Mouse (Mus musculus): ENCODE results near the gene Limch1. TPM values are rescaled to one million over a fixed set of nuclear protein-coding genes. Genes with fewer than 3 reads are reported as not detected.
A peak's percentile ranks its signal among the peaks of the same experiment; 100 is the strongest.

Gene Limch1
- polyA plus RNA-seq, 1 experiment from 2014 or later: 52.8 TPM

GRCm38 (mm10) chr5:66720921-66721320, 24.7 kb upstream of the Limch1 start:
- Histone ChIP-seq H3K36me3 (no peaks in the 10 kb centered on the region), H3K9ac (no peak overlapping the region), H3K4me3 (no peak overlapping the region), H3K27ac (replicated peaks) (no peak overlapping the region), H3K27me3 (no peaks in the 10 kb centered on the region), H3K4me2 (no peak overlapping the region), H3K9me3 (no peaks in the 10 kb centered on the region), H3K4me1 (replicated peaks) (peaks cover 11% of the 10 kb centered on the region; the same call in 1 of the 2 replicates)
- ATAC-seq (ENCODE audit: low read depth): no peak
- 11% methylated on average over 5 of the region's 5 CpGs for WGBS

GRCm38 (mm10) chr5:66722586-66722985, 23.0 kb upstream of the Limch1 start:
- ATAC-seq (ENCODE audit: low read depth): no peak
- H3K9ac ChIP-seq: no peak overlapping the region
- H3K4me2 ChIP-seq: no peak overlapping the region
- 66% methylated on average over 9 of the region's 9 CpGs for WGBS
- H3K27ac ChIP-seq (replicated peaks): peak overlapping the region; percentile 42; the same call in 1 of the 2 replicates
- no peaks in the 10 kb centered on the region for H3K36me3 ChIP-seq
- no peak overlapping the region for H3K4me3 ChIP-seq
- H3K27me3 ChIP-seq: no peaks in the 10 kb centered on the region
- no peaks in the 10 kb centered on the region for H3K9me3 ChIP-seq
- H3K4me1 ChIP-seq (replicated peaks): peaks cover 11% of the 10 kb centered on the region; the same call in 1 of the 2 replicates

GRCm38 (mm10) chr5:66723037-66723436, 22.6 kb upstream of the Limch1 start:
- H3K9ac ChIP-seq: no peak overlapping the region
- H3K36me3 ChIP-seq: no peaks in the 10 kb centered on the region
- H3K27me3 ChIP-seq: no peaks in the 10 kb centered on the region
- ATAC-seq (ENCODE audit: low read depth): no peak
- peaks cover 11% of the 10 kb centered on the region; the same call in 1 of the 2 replicates for H3K4me1 ChIP-seq (replicated peaks)
- H3K4me3 ChIP-seq: no peak overlapping the region
- peak overlapping the region; percentile 38; the same call in 1 of the 2 replicates for H3K27ac ChIP-seq (replicated peaks)
- WGBS: 65% methylated on average over 4 of the region's 4 CpGs
- no peaks in the 10 kb centered on the region for H3K9me3 ChIP-seq
- no peak overlapping the region for H3K4me2 ChIP-seq

DNA sequence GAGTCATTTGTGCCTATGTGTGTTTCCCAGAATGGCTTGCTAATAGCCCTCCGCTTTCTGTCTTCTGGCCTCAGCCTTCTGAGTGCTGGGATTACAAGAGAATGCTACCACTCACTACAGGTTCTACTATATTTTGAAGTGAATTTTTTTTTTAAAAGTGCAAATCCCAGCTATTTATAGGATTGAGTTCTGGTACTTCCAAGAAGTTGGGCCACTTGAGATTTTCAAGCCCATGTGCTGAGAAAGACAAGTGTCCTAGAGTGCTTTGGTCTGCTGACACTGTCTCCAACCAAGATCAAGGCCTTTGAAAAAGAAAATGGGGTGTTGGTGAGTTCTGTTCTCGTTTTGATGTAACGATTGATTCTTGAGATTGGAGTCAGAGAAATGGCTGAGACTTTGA, 22.0 kb upstream of the Limch1 start:
- 90% methylated on average over 3 of the region's 3 CpGs for WGBS
- no peak for ATAC-seq (ENCODE audit: low read depth)
- Histone ChIP-seq H3K9ac (no peak overlapping the region), H3K4me3 (no peak overlapping the region), H3K4me1 (replicated peaks) (peaks cover 11% of the 10 kb centered on the region; the same call in 1 of the 2 replicates), H3K27me3 (no peaks in the 10 kb centered on the region), H3K27ac (replicated peaks) (no peak overlapping the region), H3K9me3 (no peaks in the 10 kb centered on the region), H3K36me3 (no peaks in the 10 kb centered on the region), H3K4me2 (no peak overlapping the region)

DNA sequence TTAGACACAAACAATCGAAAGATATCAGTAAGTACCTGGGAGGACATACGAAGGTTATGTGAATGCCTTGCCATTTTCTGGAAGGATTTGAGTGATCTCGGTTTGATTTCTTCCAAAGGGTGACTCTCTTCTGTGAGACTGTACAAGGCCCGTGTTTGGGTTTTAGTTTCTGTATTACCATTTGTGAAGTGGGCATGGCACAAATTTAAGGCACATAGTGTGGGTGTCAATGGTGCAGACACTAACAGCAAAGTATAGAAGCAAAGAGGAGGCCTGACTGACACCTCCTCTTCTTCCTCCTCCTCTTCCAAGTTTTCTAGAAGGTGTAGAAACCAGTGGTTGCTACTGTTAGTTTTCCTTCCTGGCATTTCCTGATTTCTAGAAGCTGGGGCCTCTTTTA, 16.3 kb upstream of the Limch1 start:
- no peaks in the 10 kb centered on the region for H3K9me3 ChIP-seq
- H3K36me3 ChIP-seq: no peaks in the 10 kb centered on the region
- H3K9ac ChIP-seq: no peak overlapping the region
- no peak overlapping the region for H3K4me3 ChIP-seq
- H3K27me3 ChIP-seq: no peaks in the 10 kb centered on the region
- no peak for ATAC-seq (ENCODE audit: low read depth)
- no peak overlapping the region for H3K4me2 ChIP-seq
- peaks cover 15% of the 10 kb centered on the region for H3K4me1 ChIP-seq (replicated peaks)
- WGBS: 92% methylated on average over 4 of the region's 4 CpGs
- no peak overlapping the region for H3K27ac ChIP-seq (replicated peaks)

DNA sequence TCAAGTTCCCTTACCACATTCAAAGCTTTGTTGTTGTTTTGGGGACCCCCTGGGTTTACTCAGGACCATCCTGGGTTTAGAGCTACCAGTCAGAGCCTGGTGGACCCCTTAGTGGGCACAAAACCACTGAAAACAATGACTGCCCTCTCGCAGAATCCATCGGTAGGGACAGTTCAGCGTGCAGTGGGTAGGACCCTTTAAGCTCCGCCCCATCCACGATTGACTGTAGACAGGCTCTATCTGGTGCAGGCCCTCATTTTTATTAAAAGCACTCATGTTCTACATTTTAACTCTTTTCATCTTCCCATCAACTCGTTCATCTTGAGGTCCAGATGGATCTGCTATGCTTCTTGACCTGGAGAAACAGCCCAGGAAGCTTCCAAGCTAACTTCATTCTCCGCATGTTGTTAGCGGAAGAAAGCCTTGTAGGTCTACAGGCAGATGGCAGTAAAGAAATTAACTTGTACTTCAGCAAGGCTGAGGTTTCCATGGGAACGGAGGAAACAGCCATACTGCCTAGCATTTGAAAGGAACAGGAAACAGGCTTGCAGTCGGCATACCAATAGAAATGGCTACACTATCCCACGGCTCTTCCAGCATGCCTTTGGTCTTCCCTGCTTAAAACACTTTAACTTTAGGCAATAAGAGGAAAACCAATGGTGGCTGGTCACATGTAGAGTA, 14.9 kb upstream of the Limch1 start:
- no peaks in the 10 kb centered on the region for H3K36me3 ChIP-seq
- no peak overlapping the region for H3K4me3 ChIP-seq
- peak; percentile 96 for ATAC-seq (ENCODE audit: low read depth)
- H3K9ac ChIP-seq: no peak overlapping the region
- peak overlapping the region; percentile 38 for H3K4me2 ChIP-seq
- H3K4me1 ChIP-seq (replicated peaks): peaks cover 15% of the 10 kb centered on the region
- no peaks in the 10 kb centered on the region for H3K27me3 ChIP-seq
- peak overlapping the region; percentile 49; the same call in 1 of the 2 replicates for H3K27ac ChIP-seq (replicated peaks)
- WGBS: 18% methylated on average over 11 of the region's 11 CpGs
- no peaks in the 10 kb centered on the region for H3K9me3 ChIP-seq

DNA sequence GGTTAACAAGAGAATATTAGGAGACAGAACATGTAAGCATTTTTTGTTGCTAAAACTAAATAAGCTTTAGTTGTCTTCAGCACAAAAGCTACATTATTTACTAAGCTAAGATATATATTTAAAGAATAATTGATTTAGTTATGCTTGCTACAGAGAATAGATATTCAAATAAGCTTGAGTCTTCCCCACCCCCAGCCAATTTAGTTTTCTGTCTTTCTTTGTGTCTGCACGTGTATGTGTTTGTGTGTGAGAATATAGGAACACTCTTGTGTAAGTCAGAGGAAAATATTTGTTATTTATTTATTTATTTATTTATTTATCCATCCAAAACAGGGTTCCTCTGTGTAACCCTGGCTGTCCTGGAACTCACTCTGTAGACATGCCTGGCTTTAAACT, 14.3 kb upstream of the Limch1 start:
- peaks cover 15% of the 10 kb centered on the region for H3K4me1 ChIP-seq (replicated peaks)
- H3K9ac ChIP-seq: no peak overlapping the region
- H3K9me3 ChIP-seq: no peaks in the 10 kb centered on the region
- peak overlapping the region; percentile 38; the same call in 1 of the 2 replicates for H3K4me2 ChIP-seq
- 0 out of 2 replicates have a peak, but pooled peaks have one; percentile 33 for ATAC-seq (ENCODE audit: low read depth)
- H3K36me3 ChIP-seq: no peaks in the 10 kb centered on the region
- H3K27ac ChIP-seq (replicated peaks): peak overlapping the region; percentile 49; the same call in 1 of the 2 replicates
- no peaks in the 10 kb centered on the region for H3K27me3 ChIP-seq
- WGBS: 26% methylated on average over 1 of the region's 1 CpGs
- H3K4me3 ChIP-seq: no peak overlapping the region

DNA sequence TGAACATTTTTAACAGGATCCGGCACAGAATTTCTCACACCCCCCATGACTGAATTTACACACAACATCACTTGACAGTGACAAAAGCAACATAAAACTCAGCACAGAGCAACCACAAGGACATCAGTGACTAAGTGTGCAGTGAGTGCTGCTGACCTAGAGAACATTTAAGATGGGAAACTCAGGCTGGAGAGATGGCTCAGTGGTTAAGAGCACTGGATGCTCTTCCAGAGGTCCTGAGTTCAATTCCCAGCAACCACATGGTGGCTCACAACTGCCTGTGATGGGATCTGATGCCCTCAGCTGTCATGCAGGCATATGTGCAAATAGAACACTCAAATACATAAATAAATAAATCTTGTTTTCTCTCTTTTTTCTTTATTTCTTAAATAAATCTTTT, 12.1 kb upstream of the Limch1 start:
- Histone ChIP-seq H3K36me3 (no peaks in the 10 kb centered on the region), H3K9me3 (no peaks in the 10 kb centered on the region), H3K4me3 (no peak overlapping the region), H3K27ac (replicated peaks) (no peak overlapping the region), H3K4me2 (no peak overlapping the region), H3K4me1 (replicated peaks) (peaks cover 15% of the 10 kb centered on the region), H3K27me3 (no peaks in the 10 kb centered on the region), H3K9ac (no peak overlapping the region)
- WGBS: 96% methylated on average over 1 of the region's 1 CpGs
- ATAC-seq (ENCODE audit: low read depth): no peak

GRCm38 (mm10) chr5:66739376-66739775, 6.3 kb upstream of the Limch1 start:
- WGBS: 97% methylated on average over 3 of the region's 3 CpGs
- H3K4me1 ChIP-seq (replicated peaks): no peaks in the 10 kb centered on the region
- H3K27me3 ChIP-seq: no peaks in the 10 kb centered on the region
- ATAC-seq (ENCODE audit: low read depth): no peak
- H3K36me3 ChIP-seq: no peaks in the 10 kb centered on the region
- no peak overlapping the region for H3K4me2 ChIP-seq
- H3K9me3 ChIP-seq: no peaks in the 10 kb centered on the region
- no peak overlapping the region for H3K9ac ChIP-seq
- no peak overlapping the region for H3K4me3 ChIP-seq
- no peak overlapping the region for H3K27ac ChIP-seq (replicated peaks)

DNA sequence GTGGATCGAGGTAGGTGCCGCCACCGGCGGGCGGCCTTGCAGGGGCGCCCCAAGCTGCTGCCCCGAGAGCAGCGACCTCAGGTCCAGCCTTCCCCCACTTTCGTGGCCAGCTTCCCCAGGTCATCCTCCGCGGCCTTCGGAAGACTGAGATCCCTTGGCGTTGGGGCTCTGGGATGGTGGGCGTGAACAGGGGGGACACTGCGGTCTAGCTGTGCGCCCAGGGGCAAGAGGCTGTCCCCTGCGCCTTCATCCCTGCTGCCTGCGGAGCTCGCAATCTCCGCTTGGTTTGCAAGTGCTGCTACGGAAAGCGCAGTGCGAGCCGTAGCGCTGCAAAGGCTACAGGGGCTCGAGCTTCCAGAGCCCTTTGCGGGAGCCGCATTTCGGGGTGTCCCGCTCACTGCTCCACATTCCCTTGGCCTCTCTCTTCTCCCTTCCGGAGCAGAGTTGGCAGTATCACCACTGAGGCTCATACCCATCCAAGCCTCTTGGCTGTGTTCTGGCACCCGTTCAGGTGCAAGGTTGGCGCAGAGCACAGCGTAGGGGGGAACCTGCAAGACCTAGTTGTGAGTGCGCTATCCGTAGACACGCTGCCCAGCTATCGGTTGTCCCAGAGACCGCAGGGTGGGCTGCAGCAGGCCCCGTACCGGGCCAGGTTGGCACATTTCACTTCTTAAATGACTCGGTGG, 512 bp downstream of the Limch1 start:
- Histone ChIP-seq H3K27me3 (no peaks in the 10 kb centered on the region), H3K4me1 (replicated peaks) (peaks cover 44% of the 10 kb centered on the region), H3K4me2 (peak overlapping the region; percentile 75), H3K27ac (replicated peaks) (peak overlapping the region; percentile 87), H3K36me3 (no peaks in the 10 kb centered on the region), H3K4me3 (peak overlapping the region; percentile 77), H3K9ac (peak overlapping the region; percentile 84), H3K9me3 (no peaks in the 10 kb centered on the region)
- ATAC-seq (ENCODE audit: low read depth): peak; percentile 77
- under 1% methylated on average over 42 of the region's 42 CpGs for WGBS

- no peaks in the 10 kb centered on the region for H3K27me3 ChIP-seq
- peak overlapping the region; percentile 77 for H3K4me3 ChIP-seq
- no peaks in the 10 kb centered on the region for H3K36me3 ChIP-seq
- WGBS: 4% methylated on average over 11 of the region's 11 CpGs
- no peaks in the 10 kb centered on the region for H3K9me3 ChIP-seq
- H3K9ac ChIP-seq: peak overlapping the region; percentile 84
- H3K4me1 ChIP-seq (replicated peaks): peaks cover 50% of the 10 kb centered on the region
- H3K4me2 ChIP-seq: peak overlapping the region; percentile 75
- ATAC-seq (ENCODE audit: low read depth): no peak
- H3K27ac ChIP-seq (replicated peaks): peak overlapping the region; percentile 87
Measured at GRCm38 (mm10) chr5:66746761-66747160, 1.1 kb downstream of the Limch1 start.

DNA sequence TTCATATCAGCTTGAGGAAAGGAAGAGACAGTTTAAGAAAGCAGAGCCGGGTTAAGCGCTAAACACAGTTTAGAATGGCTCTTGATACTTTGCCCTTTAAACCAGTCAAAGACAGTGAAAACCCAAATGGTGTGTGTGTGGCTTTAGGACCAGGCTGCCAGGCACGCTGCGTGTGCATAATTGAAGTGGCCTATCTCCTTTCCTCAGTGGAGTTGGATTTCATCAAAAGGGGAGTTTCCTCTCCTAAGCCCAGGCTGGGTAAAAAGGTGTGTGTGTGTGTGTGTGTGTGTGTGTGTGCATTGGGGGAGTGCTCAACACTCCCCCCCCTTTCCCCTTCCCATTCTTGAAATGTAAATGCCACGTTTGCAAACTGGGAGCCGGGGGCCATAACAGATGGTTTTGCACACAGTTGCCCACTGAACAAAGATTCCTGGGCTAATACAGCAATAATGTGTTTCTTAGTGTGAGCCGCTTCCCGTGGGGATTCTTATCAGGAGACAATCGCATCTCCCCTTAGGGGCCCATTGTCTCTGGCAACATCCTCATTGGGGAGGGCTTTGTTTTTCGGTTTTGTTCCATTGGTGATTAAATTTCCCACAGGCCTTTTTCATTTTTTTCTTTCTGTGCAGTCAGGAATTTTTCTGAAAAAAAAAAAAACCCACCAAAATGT, 2.3 kb downstream of the Limch1 start:
- WGBS: 8% methylated on average over 10 of the region's 10 CpGs
- Histone ChIP-seq H3K27ac (replicated peaks) (peak overlapping the region; percentile 76), H3K4me2 (peak overlapping the region; percentile 75), H3K4me1 (replicated peaks) (peaks cover 52% of the 10 kb centered on the region), H3K36me3 (no peaks in the 10 kb centered on the region), H3K9ac (peak overlapping the region; percentile 67), H3K9me3 (no peaks in the 10 kb centered on the region), H3K4me3 (peak overlapping the region; percentile 77), H3K27me3 (no peaks in the 10 kb centered on the region)
- no peak for ATAC-seq (ENCODE audit: low read depth)
